Mouse (Mus musculus) kidney, adult 18-20 months (tissue): ENCODE data around the gene Mrpl24.
"Not testable (repeated sequence)": the region's sequence is repeated elsewhere in the genome, so short reads cannot be mapped to it uniquely, and the experiment has no call there.

Source experiments
- DNase-seq: peaks from one replicate; pipeline ENCODE4 v3.0.0; 2021

The Mrpl24 gene

DNA sequence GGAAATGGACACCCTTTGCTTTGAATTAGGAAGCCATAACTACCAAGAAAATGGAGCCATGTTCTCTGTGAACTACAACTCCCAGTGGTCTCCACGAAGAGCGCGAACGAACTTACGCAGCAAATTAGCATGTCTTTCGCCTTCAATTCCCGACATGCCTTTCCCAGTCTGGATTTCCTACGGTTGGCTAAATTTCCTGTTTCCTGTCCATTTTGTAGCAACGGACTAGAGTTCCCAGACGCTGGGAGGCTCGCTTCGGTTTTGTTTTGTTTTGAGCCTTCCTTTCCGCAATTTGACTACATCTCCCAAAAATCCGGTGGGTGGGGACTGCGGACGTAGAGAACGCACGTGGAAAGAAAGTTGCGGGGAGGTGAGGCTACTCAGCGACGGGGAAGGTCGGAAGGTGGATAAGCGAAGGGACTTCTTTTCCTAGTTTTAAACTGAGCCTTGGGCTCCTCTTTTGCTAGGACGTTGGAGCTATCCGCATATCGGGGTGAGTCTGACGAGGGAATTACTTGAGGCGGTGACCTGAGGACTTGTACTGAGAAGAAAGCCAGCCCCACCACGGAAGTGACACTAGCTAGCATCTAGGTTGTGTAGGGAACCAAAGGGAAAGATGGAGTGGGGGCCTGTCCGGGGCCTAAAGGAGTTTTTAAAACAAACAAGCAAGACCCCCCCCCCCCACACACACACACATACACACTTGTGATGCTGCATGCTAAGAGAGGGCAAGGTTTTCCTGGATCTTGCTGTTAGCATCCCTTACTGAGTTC is at the start of gene Mrpl24:
Mrpl24 (plus strand) TSS at position 171 of the 773 bp plus-strand sequence.
- DNase-seq = peak; percentile 76

DNA sequence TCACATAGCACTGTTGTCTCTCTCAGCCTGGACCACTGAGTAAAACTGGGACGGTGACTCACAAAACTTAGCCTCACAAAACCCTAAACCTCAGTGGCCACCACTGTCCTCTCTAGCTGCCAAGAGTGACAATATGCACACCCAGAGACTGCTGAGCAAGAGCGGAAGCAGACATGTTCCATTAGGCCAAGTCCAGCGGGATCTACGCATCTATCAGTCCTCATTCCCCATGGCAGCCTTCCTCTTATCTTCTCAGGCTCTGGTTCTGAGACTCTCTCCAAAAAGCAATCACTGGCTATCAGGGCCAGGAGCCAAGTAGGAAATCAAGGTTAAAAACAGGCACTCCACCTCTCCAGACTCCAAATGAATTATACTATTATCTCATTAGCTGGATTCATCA is 41.6 kb upstream of the Mrpl24 start:
- DNase-seq = no peak

DNA sequence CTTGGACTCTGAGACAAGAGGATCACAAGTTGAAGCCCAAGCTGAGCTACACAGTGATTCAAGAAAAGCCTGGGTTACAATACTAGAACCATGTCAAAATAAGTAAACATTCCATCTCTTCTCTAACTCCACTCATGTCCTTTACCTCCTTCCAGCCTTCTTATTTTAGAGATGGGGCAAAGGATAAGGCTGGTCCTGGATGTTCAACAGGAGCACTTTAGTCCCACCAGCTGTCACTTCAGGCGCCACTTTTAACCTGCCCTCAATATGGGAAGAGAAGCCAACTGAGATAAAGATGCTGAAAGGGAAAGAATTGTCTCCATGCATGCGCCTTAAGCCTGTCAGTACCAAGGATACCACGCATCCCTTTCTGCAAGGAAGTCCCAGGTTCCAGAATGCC is 35.0 kb upstream of the Mrpl24 start:
- DNase-seq = no peak

DNA sequence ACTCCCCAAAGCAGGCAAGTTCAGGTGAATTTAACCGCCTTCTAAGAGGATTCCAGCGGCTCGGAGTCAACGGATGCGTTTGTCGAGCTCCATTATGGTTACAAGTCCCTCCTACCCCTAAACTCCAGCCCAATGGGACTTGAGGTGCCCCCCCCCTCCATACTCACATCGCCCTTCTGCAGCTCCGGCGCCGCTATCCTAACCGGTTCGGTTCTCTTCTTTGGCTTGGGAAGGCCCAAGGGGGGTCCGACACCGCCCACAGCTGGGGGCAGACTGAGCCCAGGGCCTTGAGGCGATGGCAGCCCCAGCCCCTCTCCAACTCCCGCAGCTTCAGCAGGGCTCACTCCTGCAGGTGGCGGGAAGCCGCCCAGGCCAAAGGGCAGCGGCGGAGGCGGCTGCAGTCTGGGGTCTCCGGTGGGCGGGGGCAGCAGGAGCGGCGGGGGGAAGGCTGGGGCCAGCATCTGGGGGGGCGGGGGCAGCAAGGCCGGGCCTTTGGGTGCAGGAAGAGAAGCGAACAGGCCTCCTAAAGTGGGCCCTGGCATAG is 34.5 kb upstream of the Mrpl24 start:
- DNase-seq = peak; percentile 37

DNA sequence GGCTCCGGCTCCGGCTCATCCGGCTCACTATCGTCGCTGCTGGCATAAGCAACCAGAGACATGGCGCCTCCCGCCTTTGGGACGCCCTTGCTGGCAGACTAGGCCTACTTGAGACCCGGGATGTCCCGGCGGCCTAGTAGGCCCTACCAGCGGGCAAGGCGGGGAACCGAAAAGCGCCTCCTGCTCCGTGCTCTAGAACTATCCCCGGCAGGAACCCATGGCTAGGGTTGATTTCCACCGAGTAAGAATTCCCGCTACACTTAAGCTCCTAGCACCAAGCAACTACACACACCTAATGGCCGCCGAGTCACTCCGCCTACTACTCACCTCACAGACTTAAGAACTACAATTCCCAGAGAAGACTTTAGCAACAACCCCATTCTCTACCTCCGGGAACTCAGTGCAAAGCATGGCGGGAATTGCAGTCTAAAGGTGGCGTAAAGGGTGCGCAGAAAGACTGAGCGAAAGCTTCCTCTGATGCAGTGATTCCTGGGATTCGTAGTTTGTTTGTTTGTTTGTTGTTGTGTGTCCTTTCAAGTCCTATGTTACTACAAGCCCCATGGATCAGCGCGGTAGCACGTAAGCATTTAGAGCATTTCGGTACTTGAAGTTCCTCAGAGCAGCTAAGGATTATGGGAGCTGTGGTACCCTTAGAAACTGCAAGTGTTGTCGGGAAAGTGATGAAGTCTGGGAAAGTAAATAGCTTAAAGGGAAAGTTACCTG is 33.9 kb upstream of the Mrpl24 start, which contains the start of gene Prcc:
Prcc (minus strand) TSS at position 328 of the 723 bp plus-strand sequence.
- DNase-seq = peak; percentile 92

DNA sequence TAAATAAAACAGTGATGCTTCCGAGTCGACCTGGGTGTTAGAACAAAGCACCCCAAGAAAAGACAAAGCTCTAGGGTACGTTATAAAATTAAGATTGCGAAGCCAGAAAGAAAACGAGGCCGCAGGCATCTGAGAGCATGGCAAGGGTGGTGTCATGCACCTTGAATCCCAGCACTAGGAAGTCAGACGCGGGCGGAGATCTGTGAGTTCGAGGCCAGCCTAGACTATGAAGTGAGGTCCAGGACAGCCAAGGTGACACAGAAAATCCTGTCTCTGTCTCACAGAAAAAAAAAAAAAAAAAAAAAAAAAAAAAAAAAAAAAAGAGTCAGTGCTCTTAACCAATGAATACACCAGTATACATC is 33.3 kb upstream of the Mrpl24 start:
- DNase-seq = no peak

DNA sequence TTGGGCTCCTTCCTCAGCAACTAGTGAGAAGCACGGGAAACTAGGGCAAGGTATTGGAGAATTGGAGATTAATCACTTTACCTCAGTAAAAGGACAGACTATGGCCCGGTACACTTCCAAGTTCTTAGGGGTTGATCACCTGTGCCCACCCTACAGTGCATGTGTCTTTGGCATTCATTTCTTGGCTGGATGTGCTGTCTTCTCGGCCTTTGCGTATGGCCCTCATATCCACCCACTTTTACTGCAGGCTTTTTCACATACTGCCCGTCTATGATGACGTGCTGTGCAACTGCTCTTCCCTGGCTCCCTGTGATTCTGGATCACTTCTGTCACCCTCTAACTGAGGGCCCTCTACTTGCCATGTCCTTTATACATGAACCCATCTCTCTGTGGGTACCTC is 32.9 kb upstream of the Mrpl24 start:
- DNase-seq = no peak

DNA sequence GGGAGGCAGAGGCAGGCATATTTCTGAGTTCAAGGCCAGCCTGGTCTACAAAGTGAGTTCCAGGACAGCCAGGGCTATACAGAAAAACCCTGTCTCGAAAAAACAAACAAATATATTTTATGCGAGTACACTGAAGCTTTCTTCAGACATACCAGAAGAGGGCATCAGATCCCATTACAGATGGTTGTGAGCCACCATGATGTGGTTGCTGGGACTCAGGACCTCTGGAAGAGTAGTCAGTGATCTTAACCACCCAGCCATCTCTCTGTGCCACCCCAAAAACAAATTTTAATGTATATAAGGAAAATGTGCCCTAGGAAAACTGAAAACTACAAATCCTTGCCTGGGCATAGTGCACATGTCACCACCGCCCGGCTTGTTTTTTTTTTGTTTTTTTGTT is 31.9 kb upstream of the Mrpl24 start:
- DNase-seq = not testable (repeated sequence)

DNA sequence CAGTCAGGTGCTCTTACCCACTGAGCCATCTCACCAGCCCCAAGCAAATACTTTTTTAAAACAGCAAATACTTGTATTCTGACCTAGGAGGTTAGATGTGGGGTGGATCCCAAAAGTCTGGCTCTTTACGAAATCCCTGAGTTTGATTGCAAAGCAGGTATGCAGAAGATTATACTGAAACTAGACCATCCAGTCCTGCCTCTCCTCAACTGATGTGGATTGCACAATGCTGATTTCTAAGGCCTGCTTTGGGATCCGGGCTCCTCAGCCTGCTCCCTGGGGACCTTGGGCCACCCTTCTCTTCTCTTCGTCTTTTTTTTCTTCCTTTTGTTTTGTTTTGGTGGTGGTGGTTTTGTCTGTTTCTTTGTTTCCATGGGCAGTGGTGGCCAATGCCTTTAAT is 27.8 kb upstream of the Mrpl24 start:
- no peak for DNase-seq

DNA sequence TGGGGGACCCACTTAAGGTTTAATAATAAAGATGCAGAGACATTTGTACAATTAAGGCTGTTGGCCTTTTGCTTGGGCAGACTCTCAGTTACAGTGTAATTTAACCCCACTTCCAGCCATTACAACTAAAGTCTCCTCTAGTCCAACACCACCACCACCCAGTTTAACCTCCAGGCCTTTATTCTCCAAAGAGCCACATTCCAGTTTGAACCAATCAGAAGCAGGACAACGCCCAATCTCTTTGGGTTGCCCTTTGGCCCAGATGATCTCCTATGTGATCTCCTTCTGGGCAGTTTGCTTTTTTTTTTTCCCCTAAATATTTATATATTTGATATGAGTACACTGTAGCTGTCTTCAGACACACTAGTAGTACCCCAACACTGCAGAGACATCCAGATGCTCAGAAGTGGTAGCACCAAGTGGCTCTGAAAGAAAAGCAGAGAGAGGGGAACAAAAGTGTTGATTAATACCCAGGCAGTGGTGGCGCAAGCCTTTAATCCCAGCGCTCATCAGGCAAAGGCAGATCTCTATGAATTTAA is 25.9 kb upstream of the Mrpl24 start:
- DNase-seq = no peak

DNA sequence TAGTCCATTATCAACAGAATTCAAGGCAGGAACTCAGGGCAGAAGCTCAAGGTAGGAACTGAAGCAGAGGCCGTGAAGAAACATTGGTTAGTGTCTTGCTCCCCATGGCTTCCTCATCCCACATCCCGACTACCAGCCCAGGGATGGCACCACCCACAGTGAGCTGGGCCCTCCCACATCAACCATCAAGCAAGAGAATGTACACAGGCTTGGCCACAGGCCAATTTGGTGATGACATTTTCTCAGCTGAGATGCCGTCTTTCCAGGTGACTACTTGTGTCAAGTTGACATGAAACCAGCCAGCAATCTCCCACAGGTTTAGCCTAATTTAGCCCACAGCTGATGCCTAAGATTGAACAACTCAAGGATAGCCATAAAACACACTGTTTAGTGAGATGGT is 20.0 kb upstream of the Mrpl24 start:
- no peak for DNase-seq

DNA sequence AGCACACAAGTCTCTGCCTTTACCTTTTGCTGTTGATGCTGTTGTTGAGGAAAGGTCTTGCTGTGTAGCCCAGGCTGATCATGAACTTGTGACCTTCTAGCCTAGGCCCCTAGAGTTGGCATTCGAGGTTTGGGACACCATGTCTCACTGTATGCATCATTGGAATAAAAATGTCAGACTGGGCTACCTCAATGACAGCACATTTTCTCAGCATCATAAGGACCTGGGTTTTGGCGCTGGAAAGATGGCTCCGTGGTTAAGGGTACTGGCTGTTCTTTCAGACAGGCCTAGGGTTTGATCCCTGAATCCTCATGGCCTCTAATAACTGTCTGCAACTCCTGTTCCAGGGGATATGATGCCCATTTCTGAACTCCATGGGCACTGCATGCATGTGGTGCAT is 19.5 kb upstream of the Mrpl24 start:
- no peak for DNase-seq

DNA sequence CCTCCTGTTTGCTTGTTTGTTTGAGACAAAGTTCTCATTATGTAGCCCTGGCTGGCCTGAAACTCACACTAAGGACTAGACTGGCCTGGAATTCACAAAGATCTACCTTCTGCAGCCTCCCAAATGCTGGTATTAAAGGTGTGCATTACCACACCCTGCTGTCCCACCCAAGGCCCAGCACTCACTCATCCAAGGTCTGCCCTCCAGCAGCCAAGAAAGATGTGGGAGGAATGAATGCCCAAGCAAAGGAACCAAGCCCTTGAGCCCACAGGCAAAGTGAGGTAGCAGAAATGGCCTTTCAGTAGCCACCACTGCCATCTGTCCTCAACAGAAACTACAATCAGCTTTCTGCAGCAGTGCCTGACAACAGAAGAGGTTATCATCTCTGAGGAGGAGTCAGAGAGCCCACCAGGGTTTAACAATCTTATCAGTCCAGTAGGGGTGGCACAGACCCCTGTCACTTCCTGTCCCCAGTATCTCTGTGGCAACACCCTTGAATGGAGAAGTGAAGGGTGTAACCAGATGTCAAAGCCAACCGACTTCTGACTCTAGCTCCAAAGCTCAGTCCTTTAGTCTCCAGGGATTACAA is 18.2 kb upstream of the Mrpl24 start:
- no peak for DNase-seq

DNA sequence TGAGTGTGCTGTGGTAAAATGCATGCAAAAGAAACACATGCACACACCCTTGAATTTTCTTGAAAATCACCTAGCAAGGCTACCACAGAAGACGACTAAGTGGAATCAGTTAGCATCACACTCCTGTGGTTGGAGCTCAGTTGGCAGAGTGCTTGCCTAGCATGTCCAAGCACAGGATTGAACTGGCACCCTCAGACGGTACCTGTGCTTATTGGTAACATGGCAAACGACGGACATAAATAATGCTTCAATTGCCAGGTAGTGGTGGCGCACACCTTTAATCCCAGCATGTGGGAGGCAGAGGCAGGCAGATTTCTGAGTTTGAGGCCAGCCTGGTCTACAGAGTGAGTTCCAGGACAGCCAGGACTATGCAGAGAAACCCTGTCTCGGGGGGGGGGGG is 17.3 kb upstream of the Mrpl24 start:
- DNase-seq = not testable (repeated sequence)

DNA sequence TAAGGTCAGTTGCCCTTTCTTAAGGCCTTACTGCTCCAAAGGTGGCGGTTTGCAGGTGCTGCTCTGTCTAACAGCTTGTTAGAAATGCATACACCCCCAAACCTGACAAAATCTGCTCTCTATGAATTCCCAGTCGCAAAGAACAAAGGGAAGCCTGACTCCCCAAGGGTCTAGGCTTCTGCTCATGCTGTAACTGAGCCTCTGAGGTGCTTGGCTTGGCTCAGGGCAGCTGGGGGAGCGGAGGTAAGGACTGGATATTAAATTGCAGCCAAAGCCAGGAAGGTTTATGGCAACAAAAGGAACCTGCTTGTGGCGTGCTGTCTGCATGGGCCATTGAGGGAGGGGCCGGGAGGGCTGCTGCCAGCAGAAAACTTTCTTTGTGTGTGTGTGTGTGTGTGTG is 15.5 kb upstream of the Mrpl24 start:
- DNase-seq = no peak

DNA sequence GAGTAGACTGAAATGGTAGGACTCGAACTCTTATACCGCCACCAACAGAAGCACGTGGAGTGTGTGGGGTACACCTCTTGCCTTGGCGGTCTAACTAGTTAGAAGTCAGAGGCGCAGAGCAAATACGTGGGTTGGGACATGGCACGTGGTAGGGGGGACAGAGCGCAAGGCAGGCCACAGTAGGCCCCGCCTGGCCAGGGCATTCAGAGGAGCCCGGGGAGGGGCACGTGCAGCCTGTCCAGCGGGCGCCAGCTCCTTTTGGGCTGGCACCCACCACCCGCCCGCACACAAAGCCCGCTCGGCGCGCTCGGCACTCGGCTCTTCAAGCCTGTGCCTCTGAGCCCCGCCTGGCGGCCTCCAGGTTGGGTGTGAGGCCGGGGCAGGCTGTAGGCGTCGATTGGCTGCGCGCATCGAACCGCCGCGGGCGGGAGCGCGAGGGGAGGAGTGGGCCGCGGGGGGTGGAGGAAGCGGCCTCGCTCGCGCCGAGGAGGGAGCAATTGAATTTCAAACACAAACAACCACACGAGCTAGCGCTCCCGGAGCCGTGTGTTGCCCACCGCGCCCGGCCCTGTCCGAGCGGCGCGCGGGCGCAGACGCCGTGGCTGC is 13.3 kb upstream of the Mrpl24 start, which contains the start of gene Hdgf:
Hdgf (plus strand) TSS at position 442 of the 606 bp plus-strand sequence.
- peak; percentile 95 for DNase-seq

DNA sequence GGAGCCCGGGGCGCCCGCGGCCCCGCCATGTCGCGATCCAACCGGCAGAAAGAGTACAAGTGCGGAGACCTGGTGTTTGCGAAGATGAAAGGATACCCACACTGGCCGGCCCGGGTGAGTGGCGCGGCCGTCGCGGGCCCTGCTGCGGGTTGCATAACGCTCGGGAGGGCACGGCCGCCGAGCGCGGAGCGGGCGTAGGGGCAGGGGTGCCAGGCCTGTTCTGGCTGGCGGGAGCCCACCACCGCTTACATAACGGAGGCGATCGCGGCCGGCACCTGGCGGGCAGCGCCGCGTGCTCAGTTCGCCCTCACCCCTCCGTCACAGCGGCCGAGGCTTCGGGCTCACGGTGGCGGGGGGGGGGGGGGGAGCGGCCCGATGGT is 12.7 kb upstream of the Mrpl24 start:
- no peak for DNase-seq

DNA sequence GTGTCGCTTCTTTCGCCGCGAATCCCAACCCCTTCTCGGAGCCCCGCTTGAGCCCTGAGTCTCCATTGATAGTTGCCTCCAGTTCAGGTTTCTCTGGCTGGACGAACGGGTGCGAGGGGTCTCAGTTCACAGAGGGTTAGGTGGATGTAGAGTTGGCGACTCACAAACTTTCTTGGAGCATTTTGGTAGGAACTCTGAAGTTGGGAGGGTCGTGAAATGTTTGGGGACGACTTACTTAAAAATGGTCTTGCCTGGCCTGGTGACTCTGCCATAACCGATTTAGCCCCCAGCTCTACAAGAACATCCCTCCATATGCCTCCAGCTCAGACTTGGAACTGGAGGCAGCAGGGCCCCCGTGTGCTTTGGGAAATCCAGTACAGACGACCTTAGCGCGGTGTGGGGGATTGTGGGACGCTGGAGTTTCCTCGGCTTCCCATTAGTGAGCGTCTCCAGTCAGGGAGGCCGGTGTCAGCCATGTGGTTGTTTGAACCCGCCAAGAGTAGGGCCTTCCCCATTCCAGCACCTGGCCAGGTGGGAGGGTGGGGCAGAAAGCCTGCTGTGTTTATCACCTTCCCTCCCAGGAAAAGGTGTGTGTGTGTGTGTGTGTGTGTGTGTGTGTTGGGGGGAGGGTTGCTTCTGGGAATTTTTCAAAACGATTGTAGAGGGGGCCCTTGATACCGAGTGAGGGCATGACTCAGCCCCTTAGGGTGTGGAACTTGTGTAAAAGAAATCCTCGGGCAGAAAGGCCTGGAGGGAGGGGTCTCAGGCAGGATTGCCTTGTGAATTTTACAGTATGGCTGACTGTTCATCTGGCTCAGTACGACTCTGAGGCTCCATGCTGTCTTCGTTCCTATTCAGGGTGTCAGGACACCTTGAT is 12.1 kb upstream of the Mrpl24 start:
- DNase-seq = peak; percentile 59

DNA sequence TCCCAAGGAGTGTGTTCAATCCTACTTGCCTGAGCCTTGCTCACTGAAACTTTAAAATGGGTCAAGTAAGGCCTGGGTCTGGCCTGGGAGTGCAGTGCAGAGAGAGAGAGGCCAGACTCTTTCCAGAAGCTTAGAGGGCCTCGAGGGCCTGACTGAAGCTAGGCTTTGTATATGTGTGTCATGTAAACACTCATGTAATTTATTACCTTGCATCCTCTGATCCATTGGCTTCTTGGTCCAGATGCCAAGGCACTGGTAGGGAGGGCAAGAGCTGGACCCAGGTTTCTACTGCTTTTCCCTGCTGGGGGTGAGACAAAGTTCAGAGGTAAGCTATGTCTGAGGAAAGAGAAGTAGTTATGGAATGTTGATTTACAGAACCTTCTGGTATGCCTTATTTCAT is 11.4 kb upstream of the Mrpl24 start:
- DNase-seq = peak; percentile 46

DNA sequence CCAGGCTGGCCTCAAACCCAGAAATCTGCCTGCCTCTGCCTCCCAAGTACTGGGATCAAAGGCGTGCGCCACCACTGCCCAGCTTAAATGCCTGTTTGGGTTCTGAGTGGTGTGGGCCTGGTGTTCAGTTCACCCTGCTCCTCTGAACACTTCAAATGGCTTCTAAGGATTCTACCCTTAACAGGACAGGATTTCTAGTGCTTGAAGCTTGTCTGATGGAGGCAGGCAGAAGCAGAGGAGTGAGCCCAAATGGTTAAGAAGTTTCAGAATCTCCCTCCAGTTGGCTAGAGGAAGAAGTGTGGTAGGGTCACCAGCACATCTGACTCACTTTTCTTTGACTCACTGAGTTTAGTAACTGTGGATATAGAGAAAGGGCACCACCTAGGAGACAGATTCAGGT is 9.9 kb upstream of the Mrpl24 start:
- DNase-seq = no peak

DNA sequence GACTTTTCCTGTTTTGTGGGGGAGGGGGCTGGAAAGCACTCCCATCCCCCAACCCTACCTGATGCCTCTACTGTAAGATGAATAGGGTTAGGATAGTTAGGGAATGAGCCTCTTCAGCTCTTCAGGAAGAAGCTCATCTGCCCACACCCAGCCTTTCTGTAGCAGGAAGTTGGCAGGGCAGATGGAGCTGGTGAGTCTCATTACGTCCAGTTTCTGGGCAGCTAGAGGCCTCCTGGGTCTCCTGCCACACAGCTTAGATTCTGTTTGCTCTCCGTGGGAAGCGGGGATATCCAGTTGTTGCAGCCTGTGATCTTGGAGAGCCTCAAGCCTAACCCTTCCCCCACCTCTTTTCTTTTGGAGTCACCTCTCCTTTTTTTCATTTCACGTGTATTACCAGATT is 9.4 kb upstream of the Mrpl24 start:
- DNase-seq = no peak

DNA sequence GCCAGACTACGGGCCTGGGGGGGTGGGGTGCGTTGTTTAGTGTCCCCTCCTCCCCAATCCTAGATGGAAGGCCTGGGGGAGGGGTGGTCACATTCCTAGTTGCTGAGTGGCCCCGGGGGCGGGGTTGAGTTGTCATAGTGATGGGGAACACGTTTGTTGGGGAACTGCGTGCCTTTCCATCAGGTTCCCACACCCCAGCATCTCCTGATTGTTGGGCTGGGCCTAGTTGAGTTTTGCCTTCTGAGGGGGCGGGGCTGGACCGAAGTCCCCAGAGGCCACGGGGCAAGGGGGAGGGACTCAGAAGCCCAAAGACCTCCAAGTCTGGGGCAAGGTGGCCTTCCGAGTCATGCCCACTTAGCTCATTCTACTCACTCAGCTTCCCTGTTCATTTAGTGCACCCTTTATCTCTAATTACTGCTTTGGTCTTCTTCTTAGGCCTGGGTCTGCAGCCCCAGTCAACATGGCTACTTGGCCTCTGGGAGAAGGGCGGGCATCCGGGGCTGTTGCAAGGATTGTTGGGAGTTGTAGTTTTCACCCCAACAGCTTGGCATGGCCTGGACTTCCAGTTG is 8.6 kb upstream of the Mrpl24 start:
- peak; percentile 90 for DNase-seq
